8 mouse cellular contexts compared by ENCODE assay signal in the genomic region with DNA sequence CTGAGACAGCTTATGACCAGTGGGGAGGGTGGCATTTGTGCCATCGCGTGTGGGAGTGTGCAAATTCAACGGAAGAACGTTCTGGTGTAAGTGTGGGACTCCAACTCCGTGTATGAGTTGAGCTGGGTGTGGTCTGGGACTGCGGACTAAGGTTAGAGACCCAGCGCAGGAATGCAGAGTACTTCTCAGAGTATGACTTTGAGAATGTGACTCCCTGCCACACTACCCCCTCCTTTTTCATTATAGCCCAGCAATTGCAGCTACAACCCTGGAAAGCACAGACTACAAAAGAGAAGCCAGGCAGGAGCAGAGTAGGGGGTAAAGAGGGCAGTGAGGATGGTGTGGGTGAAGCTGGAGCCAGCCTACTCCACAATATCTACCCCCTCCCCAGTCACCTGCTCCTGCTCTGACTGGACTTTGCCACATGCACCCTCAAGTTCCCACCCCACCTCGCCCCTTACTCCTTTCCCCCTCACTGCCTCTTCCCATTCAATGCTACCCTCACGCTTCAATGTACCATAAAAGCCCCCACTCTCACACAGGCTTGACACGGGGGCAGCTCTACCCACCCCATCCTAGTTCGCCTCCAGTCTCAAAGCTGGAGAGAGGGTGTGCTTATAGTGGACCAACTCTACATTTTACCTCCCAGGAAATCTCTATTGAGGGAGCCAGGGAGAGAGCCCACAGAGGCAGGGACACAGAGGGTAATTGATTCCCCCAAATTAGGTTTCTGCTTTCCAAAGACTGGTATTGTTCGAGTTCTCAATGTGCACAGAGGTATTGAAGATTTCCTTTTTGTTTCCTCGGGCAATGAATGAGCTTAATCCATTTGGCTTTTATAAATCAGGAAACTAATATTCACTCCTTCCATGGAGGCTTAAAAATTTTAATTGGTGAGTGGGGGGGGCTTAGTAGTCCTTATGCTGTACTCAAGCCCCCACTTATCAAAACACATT. TPM values are rescaled to one million over a fixed set of nuclear protein-coding genes. Genes with fewer than 3 reads are reported as not detected.
DNase-seq lines count a peak whose midpoint lies in the region; ATAC-seq and TF ChIP-seq lines count a peak whose summit lies in the region.

No protein-coding gene starts in this region.

- H3K4me2 ChIP-seq in liver, embryonic 11.5 days, result peak overlapping the region; percentile 74; the same call in 1 of the 2 replicates
- peak overlapping the region; percentile 100 for H3K4me2 ChIP-seq in embryonic facial prominence, embryonic 11.5 days (ENCODE audit: low read depth, low read length)
- H3K4me2 ChIP-seq in hindbrain, postnatal 0 days (ENCODE audit: low read depth, low read length), result peak overlapping the region; percentile 100
- H3K4me2 ChIP-seq in neural tube, embryonic 14.5 days (ENCODE audit: low read depth, low read length), result peak overlapping the region; percentile 99

- peaks cover 50% of the 10 kb centered on the region for H3K27me3 ChIP-seq in liver, embryonic 11.5 days (replicated peaks; ENCODE audit: control insufficient read depth, insufficient read depth, low read length)
- H3K27me3 ChIP-seq in embryonic facial prominence, embryonic 11.5 days (ENCODE audit: control insufficient read depth, insufficient read depth, low read length), result peaks cover 5% of the 10 kb centered on the region
- no peaks in the 10 kb centered on the region; the same call in 1 of the 2 replicates for H3K27me3 ChIP-seq in hindbrain, postnatal 0 days (ENCODE audit: insufficient read depth, low read length)
- peaks cover 15% of the 10 kb centered on the region for H3K27me3 ChIP-seq in neural tube, embryonic 14.5 days (ENCODE audit: control insufficient read depth, insufficient read depth, low read length)

- no peak for TF ChIP-seq CTCF in hindbrain, postnatal 0 days (IDR thresholded peaks at IDR 0.05; ENCODE audit: low read depth)

- H3K9ac ChIP-seq in liver, embryonic 11.5 days (ENCODE audit: low read depth, low read length), result no peak overlapping the region
- no peak overlapping the region; the same call in 1 of the 2 replicates for H3K9ac ChIP-seq in embryonic facial prominence, embryonic 11.5 days (replicated peaks; ENCODE audit: low read length)
- H3K9ac ChIP-seq in hindbrain, postnatal 0 days (replicated peaks; ENCODE audit: low read length), result peak overlapping the region; percentile 73; the same call in 1 of the 2 replicates
- H3K9ac ChIP-seq in neural tube, embryonic 14.5 days (replicated peaks; ENCODE audit: low read depth, low read length), result peak overlapping the region; percentile 70; the same call in 1 of the 2 replicates

- WGBS in liver, embryonic 11.5 days, result 28% methylated on average over 13 of the region's 13 CpGs
- 13% methylated on average over 13 of the region's 13 CpGs for WGBS in embryonic facial prominence, embryonic 11.5 days
- WGBS in hindbrain, postnatal 0 days, result 11% methylated on average over 13 of the region's 13 CpGs
- WGBS in neural tube, embryonic 14.5 days, result 7% methylated on average over 13 of the region's 13 CpGs

- peak overlapping the region; percentile 51; the same call in 1 of the 2 replicates for H3K4me3 ChIP-seq in liver, embryonic 11.5 days (ENCODE audit: low read depth, low read length)
- peak overlapping the region; percentile 64 for H3K4me3 ChIP-seq in embryonic facial prominence, embryonic 11.5 days (ENCODE audit: low read depth, low read length)
- H3K4me3 ChIP-seq in hindbrain, postnatal 0 days (ENCODE audit: low read length), result peak overlapping the region; percentile 69
- H3K4me3 ChIP-seq in neural tube, embryonic 14.5 days (ENCODE audit: low read depth, low read length), result peak overlapping the region; percentile 58

- no peaks in the 10 kb centered on the region for H3K4me1 ChIP-seq in liver, embryonic 11.5 days (replicated peaks; ENCODE audit: control insufficient read depth, insufficient read depth, low read length)
- no peaks in the 10 kb centered on the region for H3K4me1 ChIP-seq in embryonic facial prominence, embryonic 11.5 days (ENCODE audit: control insufficient read depth, insufficient read depth, low read length)
- peaks cover 10% of the 10 kb centered on the region; the same call in 1 of the 2 replicates for H3K4me1 ChIP-seq in hindbrain, postnatal 0 days (ENCODE audit: insufficient read depth, low read length)
- H3K4me1 ChIP-seq in neural tube, embryonic 14.5 days (ENCODE audit: control insufficient read depth, insufficient read depth, low read length), result peaks cover 10% of the 10 kb centered on the region

- no peak; the same call in 1 of the 2 replicates for ATAC-seq in liver, embryonic 11.5 days (replicated peaks; ENCODE audit: low FRiP score)
- ATAC-seq in embryonic facial prominence, embryonic 11.5 days (replicated peaks; ENCODE audit: insufficient number of reproducible peaks, low FRiP score, low TSS enrichment, low read depth), result peak; percentile 61
- peak; percentile 24; the same call in 1 of the 2 replicates for ATAC-seq in hindbrain, postnatal 0 days
- no peak; the same call in 1 of the 2 replicates for ATAC-seq in neural tube, embryonic 14.5 days (ENCODE audit: low read depth)
- no peak for ATAC-seq in erythroblast, adult 5-6 weeks (replicated peaks; ENCODE audit: low FRiP score, poor library complexity, severe bottlenecking)

- no peaks in the 10 kb centered on the region for H3K36me3 ChIP-seq in liver, embryonic 11.5 days (ENCODE audit: control insufficient read depth, insufficient read depth, low read length)
- H3K36me3 ChIP-seq in embryonic facial prominence, embryonic 11.5 days (replicated peaks; ENCODE audit: control insufficient read depth, insufficient read depth, low read depth, low read length), result no peaks in the 10 kb centered on the region
- H3K36me3 ChIP-seq in hindbrain, postnatal 0 days (ENCODE audit: insufficient read depth, low read length), result no peaks in the 10 kb centered on the region
- no peaks in the 10 kb centered on the region for H3K36me3 ChIP-seq in neural tube, embryonic 14.5 days (ENCODE audit: control insufficient read depth, insufficient read depth, low read length)

- no peak for DNase-seq in liver, embryonic 11.5 days (ENCODE audit: low spot score)
- DNase-seq in liver, result no peak
- DNase-seq in embryonic facial prominence, embryonic 11.5 days (ENCODE audit: low spot score), result peak; percentile 50
- DNase-seq in hindbrain, postnatal 0 days (ENCODE audit: low spot score), result no peak
- no peak for DNase-seq in lung, postnatal 10 days
- no peak for DNase-seq in left cerebral cortex, adult 11 months (ENCODE audit: low spot score)

- H3K27ac ChIP-seq in liver, embryonic 11.5 days (ENCODE audit: low read depth, low read length), result no peak overlapping the region
- H3K27ac ChIP-seq in embryonic facial prominence, embryonic 11.5 days (replicated peaks; ENCODE audit: low read depth, low read length), result no peak overlapping the region
- 0 out of 2 replicates have a peak overlapping the region, but pooled peaks have one; percentile 64 for H3K27ac ChIP-seq in hindbrain, postnatal 0 days
- H3K27ac ChIP-seq in neural tube, embryonic 14.5 days (ENCODE audit: low read depth, low read length), result no peak overlapping the region; the same call in 1 of the 2 replicates

- no peaks in the 10 kb centered on the region for H3K9me3 ChIP-seq in liver, embryonic 11.5 days (ENCODE audit: control insufficient read depth, low read length)
- H3K9me3 ChIP-seq in embryonic facial prominence, embryonic 11.5 days (replicated peaks; ENCODE audit: control insufficient read depth, low read length), result no peaks in the 10 kb centered on the region
- H3K9me3 ChIP-seq in hindbrain, postnatal 0 days (ENCODE audit: low read length), result no peaks in the 10 kb centered on the region
- no peaks in the 10 kb centered on the region for H3K9me3 ChIP-seq in neural tube, embryonic 14.5 days (ENCODE audit: control insufficient read depth, low read length)

RNA-seq across cellular contexts. Expression of a gene that starts 0.9 kb away (rescaled TPM):
- polyA plus RNA-seq in liver, embryonic 11.5 days (2014; fragmentation: Nextera tagmentation; extraction: Ambion mirVana), result 5.3 and 5.6 TPM in 2 replicates
- 20.6 and 33.4 TPM in 2 replicates for polyA plus RNA-seq in embryonic facial prominence, embryonic 11.5 days (2014; fragmentation: Nextera tagmentation; extraction: Ambion mirVana)
- 53.0 and 83.8 TPM in 2 replicates for total RNA-seq in hindbrain, postnatal 0 days (2014; rRNA removed)
- polyA plus RNA-seq in hindbrain, postnatal 0 days (2015; fragmentation: Nextera tagmentation; extraction: Ambion mirVana), result 45.5 and 48.4 TPM in 2 replicates
- 26.2 and 33.9 TPM in 2 replicates for polyA plus RNA-seq in neural tube, embryonic 14.5 days (2014; fragmentation: Nextera tagmentation; extraction: Ambion mirVana)
- 7.1 and 10.2 TPM in 2 replicates for total RNA-seq in erythroblast, adult 5-6 weeks (2015; ENCODE audit: low replicate concordance)
- total RNA-seq in erythroblast, adult 5-6 weeks (2017; ENCODE audit: low replicate concordance), result 1.3 TPM in 1 of 2 replicates, not detected in the other

Comparison
In these comparisons a context has a peak if more than half of its experiments do, and no peak if none do; other contexts are left out.
1. ATAC-seq: peak in embryonic facial prominence, embryonic 11.5 days (single experiment) and hindbrain, postnatal 0 days (single experiment); none in liver, embryonic 11.5 days (single experiment), neural tube, embryonic 14.5 days (single experiment) and erythroblast, adult 5-6 weeks (single experiment).
2. H3K9ac ChIP-seq: peak in hindbrain, postnatal 0 days (single experiment) and neural tube, embryonic 14.5 days (single experiment); none in liver, embryonic 11.5 days (single experiment) and embryonic facial prominence, embryonic 11.5 days (single experiment).
3. Peak in every context shown above with its lines, with median percentiles within 50 percentile points of each other: H3K4me2 ChIP-seq and H3K4me3 ChIP-seq.